Mouse (Mus musculus): Measurements from ENCODE around the gene Cbln3. TPM values are rescaled to one million over a fixed set of nuclear protein-coding genes. Genes with fewer than 3 reads are reported as not detected.

The Cbln3 gene
- polyA plus RNA-seq, 1 experiment: 0.21 TPM

GRCm38 (mm10) chr14:55918240-55919082 is 34.3 kb upstream of the Cbln3 start:
- Histone ChIP-seq H3K9ac (ENCODE audit: low read depth, poor library complexity, severe bottlenecking) (no peak overlapping the region), H3K27ac (ENCODE audit: insufficient read depth, low read length) (no peak overlapping the region), H3K4me1 (ENCODE audit: control insufficient read depth, insufficient read depth, low read length) (peaks cover 1% of the 10 kb centered on the region), H3K4me3 (ENCODE audit: low read depth, low read length) (no peak overlapping the region), H3K36me3 (ENCODE audit: control insufficient read depth, insufficient read depth, low read length, poor library complexity, severe bottlenecking) (no peaks in the 10 kb centered on the region), H3K27me3 (ENCODE audit: control insufficient read depth, insufficient read depth, low read length, poor library complexity, severe bottlenecking) (no peaks in the 10 kb centered on the region), H3K9me3 (replicated peaks; ENCODE audit: control insufficient read depth, insufficient read depth, low read length, poor library complexity, severe bottlenecking) (no peaks in the 10 kb centered on the region)
- TF ChIP-seq EP300 (IDR thresholded peaks at IDR 0.05; ENCODE audit: insufficient read depth, low read depth, low read length) (no peak), POLR2A (IDR thresholded peaks at IDR 0.05; ENCODE audit: insufficient read depth, low read length) (no peak), CTCF (IDR thresholded peaks at IDR 0.05; ENCODE audit: low read depth, low read length) (peak; percentile 36)

- H3K27me3 ChIP-seq (ENCODE audit: control insufficient read depth, insufficient read depth, low read length, poor library complexity, severe bottlenecking): no peaks in the 10 kb centered on the region
- no peak overlapping the region for H3K9ac ChIP-seq (ENCODE audit: low read depth, poor library complexity, severe bottlenecking)
- no peaks in the 10 kb centered on the region for H3K36me3 ChIP-seq (ENCODE audit: control insufficient read depth, insufficient read depth, low read length, poor library complexity, severe bottlenecking)
- peaks cover 2% of the 10 kb centered on the region for H3K4me1 ChIP-seq (ENCODE audit: control insufficient read depth, insufficient read depth, low read length)
- H3K9me3 ChIP-seq (replicated peaks; ENCODE audit: control insufficient read depth, insufficient read depth, low read length, poor library complexity, severe bottlenecking): no peaks in the 10 kb centered on the region
- no peak overlapping the region for H3K4me3 ChIP-seq (ENCODE audit: low read depth, low read length)
- TF ChIP-seq POLR2A (IDR thresholded peaks at IDR 0.05; ENCODE audit: insufficient read depth, low read length) (no peak), EP300 (IDR thresholded peaks at IDR 0.05; ENCODE audit: insufficient read depth, low read depth, low read length) (no peak), CTCF (IDR thresholded peaks at IDR 0.05; ENCODE audit: low read depth, low read length) (no peak)
- H3K27ac ChIP-seq (ENCODE audit: insufficient read depth, low read length): no peak overlapping the region
Observed at GRCm38 (mm10) chr14:55913406-55913805, 29.2 kb upstream of the Cbln3 start.

GRCm38 (mm10) chr14:55905518-55905917 is 21.3 kb upstream of the Cbln3 start:
- no peak overlapping the region for H3K27ac ChIP-seq (ENCODE audit: insufficient read depth, low read length)
- no peak overlapping the region for H3K4me3 ChIP-seq (ENCODE audit: low read depth, low read length)
- H3K9me3 ChIP-seq (replicated peaks; ENCODE audit: control insufficient read depth, insufficient read depth, low read length, poor library complexity, severe bottlenecking): no peaks in the 10 kb centered on the region
- no peaks in the 10 kb centered on the region for H3K4me1 ChIP-seq (ENCODE audit: control insufficient read depth, insufficient read depth, low read length)
- TF ChIP-seq POLR2A (IDR thresholded peaks at IDR 0.05; ENCODE audit: insufficient read depth, low read length) (no peak), EP300 (IDR thresholded peaks at IDR 0.05; ENCODE audit: insufficient read depth, low read depth, low read length) (no peak), CTCF (IDR thresholded peaks at IDR 0.05; ENCODE audit: low read depth, low read length) (no peak)
- no peaks in the 10 kb centered on the region for H3K36me3 ChIP-seq (ENCODE audit: control insufficient read depth, insufficient read depth, low read length, poor library complexity, severe bottlenecking)
- no peak overlapping the region for H3K9ac ChIP-seq (ENCODE audit: low read depth, poor library complexity, severe bottlenecking)
- no peaks in the 10 kb centered on the region for H3K27me3 ChIP-seq (ENCODE audit: control insufficient read depth, insufficient read depth, low read length, poor library complexity, severe bottlenecking)

GRCm38 (mm10) chr14:55900414-55900755 is 16.2 kb upstream of the Cbln3 start:
- peak overlapping the region; percentile 45 for H3K4me3 ChIP-seq (ENCODE audit: low read depth, low read length)
- peak overlapping the region; percentile 41 for H3K9ac ChIP-seq (ENCODE audit: low read depth, poor library complexity, severe bottlenecking)
- H3K27me3 ChIP-seq (ENCODE audit: control insufficient read depth, insufficient read depth, low read length, poor library complexity, severe bottlenecking): no peaks in the 10 kb centered on the region
- H3K4me1 ChIP-seq (ENCODE audit: control insufficient read depth, insufficient read depth, low read length): peaks cover 2% of the 10 kb centered on the region
- H3K9me3 ChIP-seq (replicated peaks; ENCODE audit: control insufficient read depth, insufficient read depth, low read length, poor library complexity, severe bottlenecking): no peaks in the 10 kb centered on the region
- no peak overlapping the region for H3K27ac ChIP-seq (ENCODE audit: insufficient read depth, low read length)
- TF ChIP-seq EP300 (IDR thresholded peaks at IDR 0.05; ENCODE audit: insufficient read depth, low read depth, low read length) (no peak), CTCF (IDR thresholded peaks at IDR 0.05; ENCODE audit: low read depth, low read length) (no peak), POLR2A (IDR thresholded peaks at IDR 0.05; ENCODE audit: insufficient read depth, low read length) (no peak)
- H3K36me3 ChIP-seq (ENCODE audit: control insufficient read depth, insufficient read depth, low read length, poor library complexity, severe bottlenecking): peaks cover 8% of the 10 kb centered on the region; the same call in 1 of the 2 replicates

- Histone ChIP-seq H3K4me1 (ENCODE audit: control insufficient read depth, insufficient read depth, low read length) (peaks cover 2% of the 10 kb centered on the region), H3K4me3 (ENCODE audit: low read depth, low read length) (peak within 1 kb of the TSS; percentile 45), H3K9me3 (replicated peaks; ENCODE audit: control insufficient read depth, insufficient read depth, low read length, poor library complexity, severe bottlenecking) (no peaks in the 10 kb centered on the region), H3K9ac (ENCODE audit: low read depth, poor library complexity, severe bottlenecking) (peak within 1 kb of the TSS; percentile 41), H3K36me3 (ENCODE audit: control insufficient read depth, insufficient read depth, low read length, poor library complexity, severe bottlenecking) (peaks cover 10% of the 10 kb centered on the region), H3K27me3 (ENCODE audit: control insufficient read depth, insufficient read depth, low read length, poor library complexity, severe bottlenecking) (no peaks in the 10 kb centered on the region), H3K27ac (ENCODE audit: insufficient read depth, low read length) (no peak within 1 kb of the TSS)
- TF ChIP-seq EP300 (IDR thresholded peaks at IDR 0.05; ENCODE audit: insufficient read depth, low read depth, low read length) (no peak), POLR2A (IDR thresholded peaks at IDR 0.05; ENCODE audit: insufficient read depth, low read length) (no peak), CTCF (IDR thresholded peaks at IDR 0.05; ENCODE audit: low read depth, low read length) (no peak)
Observed at GRCm38 (mm10) chr14:55899701-55900413, 15.7 kb upstream of the Cbln3 start, which contains the start of gene Sdr39u1. Gene Sdr39u1 (minus strand): TSS chr14:55900293.

- no peaks in the 10 kb centered on the region for H3K27me3 ChIP-seq (ENCODE audit: control insufficient read depth, insufficient read depth, low read length, poor library complexity, severe bottlenecking)
- no peak overlapping the region for H3K9ac ChIP-seq (ENCODE audit: low read depth, poor library complexity, severe bottlenecking)
- H3K27ac ChIP-seq (ENCODE audit: insufficient read depth, low read length): no peak overlapping the region
- peaks cover 2% of the 10 kb centered on the region for H3K4me1 ChIP-seq (ENCODE audit: control insufficient read depth, insufficient read depth, low read length)
- H3K4me3 ChIP-seq (ENCODE audit: low read depth, low read length): no peak overlapping the region
- peaks cover 15% of the 10 kb centered on the region for H3K36me3 ChIP-seq (ENCODE audit: control insufficient read depth, insufficient read depth, low read length, poor library complexity, severe bottlenecking)
- TF ChIP-seq CTCF (IDR thresholded peaks at IDR 0.05; ENCODE audit: low read depth, low read length) (no peak), POLR2A (IDR thresholded peaks at IDR 0.05; ENCODE audit: insufficient read depth, low read length) (no peak), EP300 (IDR thresholded peaks at IDR 0.05; ENCODE audit: insufficient read depth, low read depth, low read length) (no peak)
- H3K9me3 ChIP-seq (replicated peaks; ENCODE audit: control insufficient read depth, insufficient read depth, low read length, poor library complexity, severe bottlenecking): no peaks in the 10 kb centered on the region
Observed at GRCm38 (mm10) chr14:55898947-55899346, 14.8 kb upstream of the Cbln3 start.

Measured in ES-Bruce4 (cell line).